Mouse (Mus musculus) intestine, postnatal 0 days (tissue): ENCODE results near the gene Gdf11. TPM values are rescaled to one million over a fixed set of nuclear protein-coding genes. Genes with fewer than 3 reads are reported as not detected.

Source experiments
- ATAC-seq: fragments of 200-750 bp; cut with Nextera tagmentation; 2 replicates; pipeline ENCODE4 v1.8.0; 2017; ENCODE audit warnings: mild to moderate bottlenecking, moderate TSS enrichment, moderate library complexity
- H3K27ac ChIP-seq: fragments of 300-500 bp; sonication (generic); 2 replicates; pipeline ENCODE4 v1.5.1; 2014; ENCODE audit warnings: mild to moderate bottlenecking, low read depth, low read length, moderate library complexity
- H3K27me3 ChIP-seq: fragments of 300-500 bp; sonication (generic); replicated peaks from 2 replicates; pipeline ENCODE4 v1.6.1; 2014; ENCODE audit warnings: low read length, mixed read lengths; ENCODE audit not compliant: control insufficient read depth, insufficient read depth
- H3K36me3 ChIP-seq: fragments of 300-500 bp; sonication (generic); 2 replicates; pipeline ENCODE4 v1.6.1; 2014; ENCODE audit warnings: mild to moderate bottlenecking, moderate library complexity; ENCODE audit not compliant: control insufficient read depth, insufficient read depth
- H3K4me1 ChIP-seq: fragments of 300-500 bp; sonication (generic); replicated peaks from 2 replicates; pipeline ENCODE4 v1.6.1; 2014; ENCODE audit warnings: antibody characterized with exemption, low read length, mixed read lengths; ENCODE audit not compliant: control insufficient read depth, insufficient read depth
- H3K4me2 ChIP-seq: fragments of 300-500 bp; sonication (generic); replicated peaks from 2 replicates; pipeline ENCODE4 v1.6.1; 2014; ENCODE audit warnings: low read depth, mild to moderate bottlenecking, moderate library complexity
- H3K4me3 ChIP-seq: fragments of 300-500 bp; sonication (generic); 2 replicates; pipeline ENCODE4 v1.5.1; 2014; ENCODE audit warnings: low read depth, low read length
- H3K9ac ChIP-seq: fragments of 300-500 bp; sonication (generic); 2 replicates; pipeline ENCODE4 v1.6.1; 2014; ENCODE audit warnings: mild to moderate bottlenecking, low read depth, low read length
- H3K9me3 ChIP-seq: fragments of 300-500 bp; sonication (generic); 2 replicates; pipeline ENCODE4 v1.6.1; 2016; ENCODE audit warnings: mixed run types; ENCODE audit not compliant: control insufficient read depth
- CTCF ChIP-seq: sonication (generic); IDR thresholded peaks from 2 replicates; pipeline ENCODE4 v1.5.1; 2016; ENCODE audit warnings: low read depth, mild to moderate bottlenecking, control low read depth, antibody characterized with exemption, moderate library complexity
- WGBS: fragments of 180-500 bp; shearing (Covaris S2); extraction: QIAGEN DNeasy Blood & Tissue Kit; methylation state at CpG from one replicate; pipeline ENCODE4 v1.1.7; 2014; 5-methylcytosine and 5-hydroxymethylcytosine counted together
- polyA plus RNA-seq: library from polyadenylated mRNA; unstranded; fragments of >200 nt; fragmentation: Nextera tagmentation; extraction: Ambion mirVana; gene quantifications from 2 replicates; pipeline ENCODE4 v1.2.1, GENCODE M21; 2015

The Gdf11 gene
- polyA plus RNA-seq: 0.99 and 1.6 TPM in 2 replicates

GRCm38 (mm10) chr10:128891296-128892094 lies at the start of gene Gdf11:
Gene Gdf11 (minus strand): TSS chr10:128891718.
- Histone ChIP-seq H3K27ac (peak within 1 kb of the TSS; percentile 43; the same call in 1 of the 2 replicates), H3K4me1 (no peaks in the 10 kb centered on the region), H3K9me3 (no peaks in the 10 kb centered on the region), H3K4me3 (peak within 1 kb of the TSS; percentile 53), H3K4me2 (peak within 1 kb of the TSS; percentile 100), H3K36me3 (no peaks in the 10 kb centered on the region), H3K27me3 (peaks cover 17% of the 10 kb centered on the region), H3K9ac (peak within 1 kb of the TSS; percentile 60)
- ATAC-seq: peak; percentile 30
- WGBS: under 1% methylated on average over 60 of the region's 89 CpGs
- TF ChIP-seq CTCF: peak; percentile 36; the same call in 1 of the 2 replicates

- no peaks in the 10 kb centered on the region; the same call in 1 of the 2 replicates for H3K4me1 ChIP-seq
- H3K4me3 ChIP-seq: no peak overlapping the region
- no peak for TF ChIP-seq CTCF
- no peaks in the 10 kb centered on the region for H3K36me3 ChIP-seq
- no peak overlapping the region for H3K9ac ChIP-seq
- ATAC-seq: no peak
- no peaks in the 10 kb centered on the region for H3K9me3 ChIP-seq
- H3K27me3 ChIP-seq: peaks cover 4% of the 10 kb centered on the region
- 72% methylated on average over 10 of the region's 10 CpGs for WGBS
- no peak overlapping the region for H3K27ac ChIP-seq
- no peak overlapping the region for H3K4me2 ChIP-seq
These were observed 49.0 kb upstream of the Gdf11 start for GRCm38 (mm10) chr10:128940475-128941061.

- H3K4me1 ChIP-seq: no peaks in the 10 kb centered on the region; the same call in 1 of the 2 replicates
- H3K9ac ChIP-seq: no peak overlapping the region
- WGBS: 32% methylated on average over 5 of the region's 5 CpGs
- H3K4me3 ChIP-seq: no peak overlapping the region
- peaks cover 20% of the 10 kb centered on the region for H3K27me3 ChIP-seq
- H3K36me3 ChIP-seq: no peaks in the 10 kb centered on the region
- TF ChIP-seq CTCF: no peak
- peak overlapping the region; percentile 25 for H3K4me2 ChIP-seq
- ATAC-seq: peak; percentile 73
- no peaks in the 10 kb centered on the region for H3K9me3 ChIP-seq
- no peak overlapping the region for H3K27ac ChIP-seq
These were observed 47.5 kb upstream of the Gdf11 start for GRCm38 (mm10) chr10:128938974-128939373.

- Histone ChIP-seq H3K4me2 (no peak overlapping the region), H3K4me3 (no peak overlapping the region), H3K27ac (no peak overlapping the region), H3K9me3 (no peaks in the 10 kb centered on the region), H3K4me1 (no peaks in the 10 kb centered on the region; the same call in 1 of the 2 replicates), H3K27me3 (peaks cover 25% of the 10 kb centered on the region), H3K9ac (no peak overlapping the region), H3K36me3 (no peaks in the 10 kb centered on the region)
- ATAC-seq: peak; percentile 44
- TF ChIP-seq CTCF: no peak
- 68% methylated on average over 9 of the region's 9 CpGs for WGBS
These were observed 46.9 kb upstream of the Gdf11 start for GRCm38 (mm10) chr10:128938457-128938856.

- Histone ChIP-seq H3K27ac (no peak overlapping the region), H3K36me3 (no peaks in the 10 kb centered on the region), H3K4me1 (no peaks in the 10 kb centered on the region; the same call in 1 of the 2 replicates), H3K4me2 (no peak overlapping the region), H3K27me3 (peaks cover 30% of the 10 kb centered on the region), H3K9me3 (no peaks in the 10 kb centered on the region), H3K9ac (no peak overlapping the region), H3K4me3 (no peak overlapping the region)
- no peak for TF ChIP-seq CTCF
- WGBS: 79% methylated on average over 12 of the region's 12 CpGs
- no peak for ATAC-seq
These were observed 46.4 kb upstream of the Gdf11 start for GRCm38 (mm10) chr10:128937756-128938390.
